Mouse (Mus musculus): ENCODE data around the gene Cstb.

The Cstb gene

DNA sequence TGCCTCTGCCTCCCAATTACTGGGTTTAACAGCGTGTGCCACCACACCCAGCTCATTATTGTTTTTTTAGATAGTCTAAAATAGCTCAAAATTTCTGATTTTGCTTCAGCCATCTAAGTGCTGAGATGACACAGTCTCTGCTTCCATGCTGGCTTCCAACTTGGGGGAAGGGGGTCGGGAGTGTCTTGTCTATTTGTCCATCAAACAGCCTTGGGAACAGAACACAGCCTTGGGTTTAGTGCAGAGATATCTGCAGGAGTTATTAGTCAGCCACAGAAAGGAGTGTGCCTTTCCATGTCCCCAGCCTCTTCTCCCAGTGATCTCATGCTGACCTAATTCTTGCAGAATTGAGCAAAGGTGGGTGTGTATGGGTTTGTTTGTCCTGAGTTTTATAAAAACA lies 6.7 kb upstream of the Cstb start:
- no peak for DNase-seq

DNA sequence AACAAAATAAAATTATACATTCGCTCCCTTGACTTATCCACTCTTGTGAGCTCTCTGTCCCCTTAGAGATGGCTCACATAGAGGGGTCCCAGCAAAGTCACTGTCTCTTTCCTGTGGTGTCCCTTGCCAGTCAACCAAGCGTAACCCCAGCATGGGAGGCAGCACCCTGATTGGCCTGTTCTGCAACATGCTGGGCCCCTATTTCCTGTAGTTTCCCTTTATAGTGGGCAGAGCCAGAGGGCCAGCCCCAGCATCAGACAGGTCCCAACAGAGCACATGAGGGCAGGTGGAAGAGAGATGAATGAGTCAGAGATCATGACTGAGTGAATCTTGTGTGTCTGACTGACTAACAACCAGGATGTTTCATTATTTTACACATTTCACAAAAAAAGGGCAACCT lies 4.5 kb upstream of the Cstb start:
- no peak for DNase-seq

DNA sequence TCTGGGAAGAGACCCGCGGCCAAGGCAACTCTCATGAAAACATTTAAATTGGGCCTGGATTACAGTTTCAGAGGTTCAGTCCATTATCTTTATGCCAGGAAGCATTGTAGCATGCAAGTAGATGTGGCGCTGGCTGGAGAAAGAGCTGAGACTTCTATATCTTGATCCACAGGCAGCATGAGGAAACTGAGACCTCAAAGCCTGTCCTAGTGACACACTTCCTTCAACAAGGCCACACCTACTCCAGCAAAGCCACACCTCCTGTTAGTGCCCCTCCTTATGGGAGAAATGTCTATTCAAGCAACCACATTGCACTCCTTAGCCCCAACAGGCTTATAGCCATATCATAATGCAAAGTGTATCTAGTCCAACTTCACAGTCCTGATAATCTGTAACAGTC lies 2.9 kb upstream of the Cstb start:
- no peak for DNase-seq

DNA sequence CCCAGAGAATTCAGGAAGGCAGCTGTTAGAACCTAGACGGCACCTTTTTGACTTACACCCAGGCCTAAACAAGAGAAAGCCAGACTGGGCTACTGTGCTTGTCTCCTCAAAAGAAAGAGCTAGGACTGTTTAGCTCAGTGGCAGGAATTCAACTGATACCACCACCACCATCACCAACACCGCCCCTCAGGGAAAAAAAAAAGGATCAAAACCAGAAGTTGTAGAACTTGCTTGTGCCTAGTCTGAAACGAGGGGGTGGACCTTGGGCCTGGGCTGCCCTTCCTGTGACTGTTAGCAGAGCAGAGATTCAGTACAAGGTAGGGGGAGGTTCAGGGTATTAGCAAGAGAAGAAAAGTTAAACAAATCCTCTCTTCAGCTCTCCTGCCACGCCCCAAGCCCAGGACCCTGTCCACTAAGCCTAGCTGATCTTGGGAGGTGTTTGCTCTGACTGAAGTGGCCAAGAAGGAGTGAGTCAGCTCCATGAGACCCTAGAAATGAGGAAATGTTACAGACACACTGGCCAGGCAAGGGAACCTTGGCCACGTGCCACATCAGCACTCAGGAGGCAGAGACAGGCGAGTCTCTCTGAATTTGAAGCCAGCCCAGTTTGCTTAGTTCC lies 757 bp downstream of the Cstb start:
- peak in 1 of 2 experiments; percentile 21 for DNase-seq

DNA sequence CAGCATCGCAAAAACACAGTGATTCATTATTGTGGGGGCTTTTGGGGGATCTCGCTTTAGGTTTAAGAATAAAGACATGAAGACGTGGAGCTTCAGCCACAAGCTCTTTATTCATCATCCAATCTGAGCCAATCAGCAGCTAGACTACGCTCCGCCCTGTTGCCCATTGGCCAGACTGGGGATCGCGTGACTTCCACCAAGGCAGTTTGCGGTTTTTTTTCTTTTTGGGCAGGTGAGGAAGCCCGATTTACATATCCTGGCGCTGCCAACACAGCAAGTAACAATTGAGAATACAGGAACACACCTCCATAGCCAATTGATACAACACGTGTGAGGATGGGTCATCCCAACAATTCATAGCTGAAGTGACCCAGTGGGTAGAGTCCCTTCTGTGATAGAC lies 2.6 kb downstream of the Cstb start:
- DNase-seq: no peak

DNA sequence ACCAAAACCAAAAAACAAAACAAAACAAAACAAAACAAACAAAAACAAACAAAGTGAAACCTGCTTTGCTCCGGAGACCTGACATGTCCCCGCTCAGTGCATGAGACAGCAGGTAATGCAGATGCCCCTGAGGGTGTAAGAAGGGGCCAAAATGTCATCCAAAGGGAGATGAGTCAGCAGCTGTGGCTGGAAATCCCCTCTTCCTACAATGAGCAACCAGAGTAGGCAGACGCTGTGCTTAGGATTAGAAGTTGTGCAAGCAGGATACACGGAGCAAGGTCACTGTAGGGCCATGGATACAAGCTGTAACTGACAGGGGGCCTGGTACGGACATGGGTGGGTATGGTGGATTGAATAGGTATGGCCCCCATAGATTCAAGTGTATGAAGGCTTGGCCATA lies 3.7 kb downstream of the Cstb start:
- DNase-seq: no peak

DNA sequence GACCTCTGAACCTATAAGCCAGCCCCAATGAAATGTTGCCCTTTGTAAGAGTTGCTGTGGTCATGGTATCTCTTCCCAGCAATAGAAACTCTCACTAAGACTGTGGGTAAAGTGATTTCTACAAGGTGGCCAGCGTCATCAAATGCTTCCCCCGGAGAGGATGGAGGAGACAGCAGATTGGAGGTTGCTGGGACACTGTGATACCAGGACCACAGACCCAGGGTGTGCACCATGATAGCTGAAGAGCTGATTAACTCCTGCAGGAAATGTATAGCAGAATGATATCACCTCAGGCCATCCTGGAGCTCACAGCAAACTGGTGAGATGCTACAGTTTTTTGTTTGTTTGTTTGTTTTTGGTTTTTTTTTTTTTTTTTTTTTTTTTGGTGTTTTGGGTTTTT lies 4.3 kb downstream of the Cstb start:
- no peak for DNase-seq

DNA sequence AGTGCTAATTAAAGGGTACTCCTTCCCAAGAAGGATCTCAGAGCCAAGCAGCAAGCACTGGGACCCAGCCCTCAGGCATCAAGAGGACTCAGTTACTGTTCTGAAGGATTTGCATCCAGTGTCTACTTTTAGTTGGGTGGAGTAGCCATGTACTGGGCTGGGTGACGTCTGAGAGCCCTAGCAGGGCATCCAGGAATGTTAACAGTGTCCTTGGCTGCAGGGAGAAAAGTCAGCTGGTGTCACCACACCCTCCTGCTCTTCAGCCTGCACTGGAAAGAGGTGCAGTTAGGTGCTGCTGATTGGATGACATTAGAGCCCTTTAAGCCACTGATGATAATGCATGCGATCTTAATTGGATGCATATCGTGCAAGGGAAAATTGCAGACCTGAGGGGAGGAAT lies 7.4 kb downstream of the Cstb start:
- no peak for DNase-seq

DNA sequence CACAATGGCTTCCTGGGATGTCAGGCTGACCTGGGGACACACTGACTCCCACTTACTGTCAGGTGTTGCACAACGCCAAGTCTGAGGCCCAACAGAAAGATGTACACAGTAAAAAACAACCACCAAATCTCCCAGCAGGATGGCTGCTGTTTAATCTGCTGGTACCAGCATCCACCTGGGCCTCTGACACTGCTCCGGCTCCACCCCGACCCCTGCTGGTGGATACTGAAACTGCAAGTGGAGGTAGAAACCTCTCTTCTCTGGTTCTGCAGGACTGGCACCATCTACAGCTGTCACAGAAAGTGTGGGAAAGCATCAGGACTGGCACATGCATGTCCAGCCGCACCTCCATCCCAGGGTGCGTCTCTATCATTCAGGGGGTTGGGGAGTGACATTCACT lies 12.6 kb downstream of the Cstb start:
- DNase-seq: peak; percentile 60 to 86

DNA sequence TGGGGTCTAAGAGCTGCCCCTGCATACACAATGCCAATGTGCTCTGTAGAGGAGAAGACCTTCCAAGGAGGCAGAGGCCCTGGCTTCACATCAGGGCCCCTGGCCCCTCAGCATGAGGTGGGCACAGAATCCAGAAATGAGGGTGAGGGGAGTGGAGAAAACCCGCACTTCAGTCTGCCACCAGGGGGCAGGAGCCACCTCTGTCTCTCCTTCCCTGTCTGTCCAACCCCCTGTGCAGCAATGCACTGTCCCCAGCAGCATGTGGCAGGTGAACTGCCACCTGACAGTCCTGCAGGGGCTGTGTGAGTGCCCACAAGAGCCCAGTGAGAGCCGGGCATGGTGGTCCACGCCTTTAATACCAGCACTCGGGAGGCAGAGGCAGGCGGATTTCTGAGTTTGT lies 14.1 kb downstream of the Cstb start:
- peak in 1 of 2 experiments; percentile 29 for DNase-seq

DNA sequence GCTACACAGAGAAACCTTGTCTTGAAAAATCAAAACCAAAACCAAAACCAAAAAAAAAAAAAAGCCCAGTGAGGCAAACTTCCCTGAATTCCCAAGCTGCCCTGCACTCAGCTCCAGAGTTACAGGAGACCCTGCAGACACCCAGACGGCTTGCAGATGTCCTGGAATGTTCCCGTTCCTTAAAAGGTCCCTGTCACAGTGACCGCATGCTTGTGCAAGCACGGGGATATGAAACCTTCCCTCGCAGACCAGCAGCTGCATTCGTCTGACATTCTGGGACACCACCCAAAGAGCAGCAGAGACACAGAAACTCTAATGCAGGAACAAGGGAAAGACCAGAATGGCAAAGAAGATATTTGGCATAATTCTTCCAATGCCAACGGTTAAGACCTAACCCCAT lies 14.5 kb downstream of the Cstb start:
- no peak for DNase-seq

DNA sequence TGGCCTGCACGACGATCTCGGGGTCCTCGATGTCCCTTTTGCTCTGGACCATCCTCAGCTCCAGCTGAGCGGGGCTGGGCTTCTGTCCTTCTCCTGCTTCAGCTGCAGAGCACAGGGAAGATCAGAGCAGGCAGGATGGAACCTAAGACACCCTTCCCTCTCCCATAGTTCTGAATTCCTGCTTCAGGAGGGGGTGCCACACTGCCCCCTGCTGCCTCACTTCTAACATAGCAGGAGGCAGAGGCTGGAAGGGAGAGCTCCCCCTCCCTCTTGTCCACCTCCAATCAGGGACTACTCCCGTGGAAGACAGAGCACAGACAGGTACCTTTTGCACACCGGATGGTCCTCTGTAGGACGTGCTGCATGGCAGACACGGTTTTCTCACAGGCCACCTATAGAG lies 15.3 kb downstream of the Cstb start:
- DNase-seq: peak in 1 of 2 experiments; percentile 36

DNA sequence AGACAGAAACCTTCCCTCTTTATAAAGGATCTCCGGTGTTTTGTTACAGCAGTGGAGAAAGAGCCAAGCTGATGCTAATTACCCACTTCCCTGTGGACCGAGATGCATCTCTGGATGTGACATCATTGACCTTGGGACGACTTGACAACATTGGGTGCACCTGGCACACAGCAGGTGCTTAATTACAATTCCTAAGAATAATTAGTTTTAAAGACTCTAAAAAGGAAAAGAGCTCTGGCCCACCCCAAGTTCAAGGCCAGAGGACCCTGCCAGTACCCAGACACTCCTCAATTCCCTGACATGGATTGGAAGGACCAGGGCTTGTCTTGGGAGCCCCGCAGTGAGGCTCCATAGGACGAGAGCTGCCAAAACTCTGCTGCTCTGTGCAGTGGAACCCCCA lies 16.1 kb downstream of the Cstb start:
- no peak for DNase-seq

DNA sequence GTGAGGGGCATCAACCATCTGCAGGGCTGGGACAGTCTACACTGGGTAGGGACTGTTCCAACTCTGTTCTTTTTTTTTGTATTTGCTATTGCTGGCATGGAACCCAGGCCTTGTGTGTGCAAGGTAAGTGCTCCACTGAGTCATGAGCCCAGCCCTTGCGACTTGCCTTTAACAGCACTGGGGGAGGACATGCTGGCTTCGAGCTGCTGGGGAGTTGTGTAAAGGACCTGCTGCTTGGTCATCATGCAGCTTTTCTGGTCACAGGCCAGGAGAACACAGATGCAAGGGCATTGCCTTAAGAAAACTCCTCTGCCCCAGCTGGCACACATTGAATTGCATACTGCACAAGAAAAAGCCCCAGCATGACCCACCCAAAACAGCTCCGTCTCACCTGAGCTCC lies 16.8 kb downstream of the Cstb start:
- no peak for DNase-seq

DNA sequence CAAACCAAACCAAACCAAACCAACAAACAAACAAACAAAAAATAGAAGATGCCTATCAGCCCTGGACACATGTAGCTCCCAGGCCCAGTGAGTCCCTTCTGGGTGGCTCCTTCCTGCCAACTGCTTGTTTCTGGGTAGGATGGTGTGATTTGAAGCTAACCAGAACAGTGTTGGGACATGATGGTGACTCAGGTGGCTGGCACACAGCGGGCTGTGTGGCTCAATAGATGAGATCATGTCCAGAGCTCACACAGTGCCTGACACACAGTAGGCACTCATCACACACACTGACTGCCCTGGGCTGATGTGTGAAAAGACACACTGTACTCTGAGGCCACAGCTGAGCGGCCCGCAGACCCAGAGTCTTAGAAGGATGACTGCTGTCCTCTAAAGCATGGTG lies 20.7 kb downstream of the Cstb start:
- DNase-seq: no peak

DNA sequence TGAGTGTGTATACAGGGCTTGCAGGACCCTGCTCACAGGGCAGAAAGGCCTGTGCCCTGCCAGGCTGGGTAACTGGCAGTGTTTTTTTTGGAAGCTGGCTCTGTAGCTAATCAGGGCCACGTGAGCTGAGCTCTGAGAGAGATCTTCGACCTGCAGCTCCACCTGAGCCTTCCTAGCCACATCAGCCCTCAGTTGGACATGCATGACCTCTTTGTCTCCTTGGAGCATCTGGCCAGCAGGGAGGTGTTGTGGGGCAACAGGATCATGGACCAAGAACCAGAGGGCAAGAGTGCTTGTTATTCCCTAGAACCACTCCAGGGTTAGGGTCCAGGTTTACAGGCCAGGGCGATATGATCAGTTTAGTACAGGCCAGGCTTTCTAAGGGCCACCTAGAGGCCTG lies 21.9 kb downstream of the Cstb start:
- no peak for DNase-seq

DNA sequence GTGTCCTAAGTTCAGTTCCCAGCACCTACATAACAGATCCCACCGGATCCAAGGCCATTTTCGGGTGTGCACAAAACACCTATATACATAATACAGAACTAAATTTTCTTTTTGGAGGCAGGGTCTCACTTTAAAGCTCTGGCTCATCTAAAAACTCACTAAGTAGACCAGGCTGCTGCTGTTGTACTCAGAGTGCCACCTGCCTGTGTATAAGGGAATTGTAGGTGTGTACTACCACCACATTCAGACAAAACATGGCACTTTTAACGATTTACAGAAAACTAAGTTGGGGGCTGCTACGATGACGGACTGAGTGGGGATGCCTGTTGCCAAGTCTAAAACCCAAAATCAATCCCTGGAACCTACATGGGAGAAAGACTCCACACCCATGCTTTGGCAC lies 25.3 kb downstream of the Cstb start:
- no peak for DNase-seq

DNA sequence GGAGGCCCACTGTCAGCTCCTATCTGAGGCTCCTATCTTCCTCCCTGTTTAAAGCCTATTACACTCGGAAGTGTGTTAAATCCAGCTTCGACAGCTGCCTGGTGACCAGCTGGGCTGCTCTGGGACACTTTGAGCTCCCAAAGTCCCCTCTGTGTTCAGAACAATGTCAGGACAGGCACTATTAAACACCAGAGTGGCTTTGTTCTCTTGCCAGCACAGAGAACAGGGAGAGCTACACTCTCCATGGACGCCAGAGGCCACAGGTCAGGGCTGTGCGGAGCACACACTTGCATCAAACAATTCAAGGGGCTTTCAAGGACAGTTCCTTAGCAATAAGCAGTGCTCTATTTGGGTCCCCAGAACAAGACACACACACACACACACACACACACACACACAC lies 27.2 kb downstream of the Cstb start:
- DNase-seq: no peak

DNA sequence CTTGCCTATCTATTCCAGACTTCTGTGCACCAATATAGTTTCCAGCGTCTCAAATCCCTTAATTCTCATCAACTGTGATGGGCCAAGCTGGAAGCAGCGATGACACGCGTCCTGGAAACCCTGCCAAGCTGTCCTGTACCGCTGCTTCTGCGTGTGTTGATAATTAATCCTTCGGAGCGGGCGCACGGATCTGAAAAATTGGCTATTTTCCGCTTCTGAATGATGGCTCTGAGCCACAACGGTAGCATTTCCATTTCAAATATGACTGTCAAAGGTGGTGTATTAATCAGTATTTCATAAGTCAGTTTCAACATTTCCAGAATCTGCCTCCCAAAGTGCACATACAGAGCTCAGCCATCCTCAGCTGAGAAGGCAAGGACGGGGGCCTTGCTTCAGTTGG lies 31.2 kb downstream of the Cstb start:
- no peak for DNase-seq

DNA sequence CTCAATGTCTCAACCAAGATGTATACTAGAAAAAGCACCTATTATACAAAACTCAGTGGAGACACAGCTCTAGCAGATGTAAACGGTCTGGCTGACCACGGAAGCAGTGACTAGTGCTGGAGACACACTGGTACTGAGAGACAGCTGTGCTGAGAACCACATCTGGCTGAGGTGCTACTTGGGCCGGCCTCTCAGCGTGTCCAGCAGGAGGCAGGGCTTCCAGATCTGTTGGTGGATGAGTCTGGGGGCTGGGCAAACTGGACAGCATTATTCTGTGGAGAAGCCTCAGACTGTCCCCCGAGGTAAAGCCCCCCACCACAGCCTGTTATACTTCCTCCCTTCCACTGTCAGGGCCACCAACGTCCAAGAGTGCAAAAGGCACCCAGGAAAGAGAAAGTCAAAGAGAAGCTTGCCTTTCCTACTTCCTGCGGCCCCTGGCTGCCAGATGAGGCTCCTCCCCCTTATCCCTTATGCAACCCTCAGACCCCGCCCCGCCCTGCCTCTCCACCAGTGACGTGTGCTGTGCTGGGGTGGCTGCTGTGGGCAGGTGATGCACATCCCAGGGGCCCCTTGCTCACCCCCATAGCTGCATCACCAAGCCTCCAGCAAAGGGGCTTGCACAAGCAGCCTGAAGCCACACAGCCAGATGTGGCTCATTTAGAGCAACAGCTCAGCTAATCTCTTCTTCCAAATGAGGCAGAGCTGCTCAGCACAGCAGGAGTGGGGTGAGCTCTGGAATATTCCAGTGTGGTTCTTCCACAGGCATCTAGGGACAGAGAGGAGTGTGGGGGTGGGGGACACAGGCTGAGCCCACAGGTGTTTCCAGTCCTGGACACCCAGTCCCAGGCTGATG lies 32.3 kb downstream of the Cstb start:
- DNase-seq: peak; percentile 46 to 47

DNA sequence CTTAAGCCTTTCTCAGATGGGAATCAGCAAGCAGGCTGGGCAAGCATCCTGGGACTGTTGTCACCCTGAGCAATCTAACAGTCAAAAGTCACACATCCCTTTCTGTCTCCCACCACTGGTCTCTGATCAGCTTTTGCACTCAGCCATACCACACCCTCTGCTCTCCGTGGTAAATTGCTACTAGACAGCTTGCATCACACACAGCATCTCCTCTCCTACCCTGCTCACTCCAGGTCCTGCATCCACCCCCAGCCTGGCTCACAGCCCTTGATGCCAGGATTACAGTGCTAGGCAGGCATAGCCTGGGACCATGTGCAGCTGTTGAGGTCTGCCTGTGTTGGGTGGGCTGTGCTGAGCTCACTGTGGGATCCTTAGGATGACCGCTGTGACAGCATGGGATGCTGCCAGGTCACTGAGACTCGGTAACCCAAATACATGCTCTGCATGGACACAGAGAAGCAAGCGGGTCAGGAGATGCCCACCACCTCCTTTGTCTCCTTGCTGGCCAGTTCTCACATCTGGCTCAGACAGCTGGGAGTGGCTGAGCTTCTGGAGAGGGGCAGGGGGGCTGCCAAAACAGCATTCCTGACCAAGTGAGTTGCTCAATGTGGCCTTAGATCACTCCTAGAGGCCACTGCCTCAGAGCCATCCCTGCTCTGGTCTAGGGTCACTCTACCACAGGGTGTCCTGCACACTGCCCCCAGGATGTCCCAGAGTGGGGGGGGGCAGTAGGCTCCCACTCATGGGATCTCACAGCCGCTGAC lies 33.1 kb downstream of the Cstb start:
- no peak for DNase-seq

DNA sequence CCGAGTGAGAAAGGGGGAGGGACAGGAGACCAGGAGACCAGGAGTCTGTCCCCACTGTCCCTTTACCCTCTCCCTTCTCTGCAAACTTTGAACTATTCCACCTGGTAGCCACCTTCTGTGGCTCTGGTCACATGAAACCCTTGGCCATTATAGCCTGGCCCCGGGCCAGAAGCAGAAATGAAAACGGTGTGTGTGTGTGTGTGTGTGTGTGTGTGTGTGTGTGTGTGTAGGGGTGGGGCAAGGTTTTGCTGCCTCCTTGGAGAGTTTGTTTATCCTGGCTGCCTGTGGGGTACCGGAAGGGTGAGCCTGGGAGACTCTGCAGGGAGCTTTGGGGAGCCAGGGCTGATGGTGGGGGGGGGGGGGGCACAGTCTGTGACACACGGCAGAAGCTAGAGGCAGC lies 35.0 kb downstream of the Cstb start:
- DNase-seq: no peak

DNA sequence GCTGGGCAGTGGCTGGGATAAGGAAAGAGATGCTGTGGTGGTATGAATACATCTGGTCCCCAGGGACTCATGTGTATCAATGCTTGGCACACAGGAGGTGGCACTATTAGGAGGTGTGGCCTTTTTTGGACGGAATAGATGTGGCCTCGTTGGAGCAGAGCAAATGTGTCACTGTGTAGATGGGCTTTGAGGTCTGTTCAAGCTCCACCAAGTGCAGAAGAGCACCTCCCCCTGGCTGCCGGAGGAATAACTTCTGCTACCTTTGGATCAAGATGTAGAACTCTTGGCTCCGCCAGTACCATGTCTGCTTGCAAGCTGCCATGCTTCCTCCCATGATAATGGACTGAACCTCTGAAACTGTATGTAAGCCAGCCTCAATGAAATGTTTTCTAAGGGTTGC lies 36.3 kb downstream of the Cstb start:
- DNase-seq: no peak
